Mouse (Mus musculus) embryonic facial prominence, embryonic 14.5 days (tissue): ENCODE results near the gene Arl6ip1. TPM values are rescaled to one million over a fixed set of nuclear protein-coding genes. Genes with fewer than 3 reads are reported as not detected.
"Not testable (repeated sequence)": the region's sequence is repeated elsewhere in the genome, so short reads cannot be mapped to it uniquely, and the experiment has no call there.

Experiments
- ATAC-seq: fragments of 200-750 bp; cut with Nextera tagmentation; 2 replicates; pipeline ENCODE4 v1.8.0; 2017; ENCODE audit warnings: low read depth, moderate number of reproducible peaks, moderate TSS enrichment
- DNase-seq: peaks from one replicate; pipeline ENCODE4 v3.0.0-alpha.2; 2015; ENCODE audit warnings: low spot score
- H3K27ac ChIP-seq: fragments of 300-500 bp; sonication (generic); replicated peaks from 2 replicates; pipeline ENCODE4 v1.5.1; 2014; ENCODE audit warnings: low read depth, mild to moderate bottlenecking, low read length, moderate library complexity
- H3K27me3 ChIP-seq: fragments of 300-500 bp; sonication (generic); replicated peaks from 2 replicates; pipeline ENCODE4 v1.6.1; 2014; ENCODE audit warnings: low read length; ENCODE audit not compliant: control insufficient read depth, insufficient read depth
- H3K36me3 ChIP-seq: fragments of 300-500 bp; sonication (generic); 2 replicates; pipeline ENCODE4 v1.6.1; 2014; ENCODE audit warnings: low read length, mixed read lengths; ENCODE audit not compliant: control insufficient read depth, insufficient read depth
- H3K4me1 ChIP-seq: fragments of 300-500 bp; sonication (generic); 2 replicates; pipeline ENCODE4 v1.6.1; 2014; ENCODE audit warnings: antibody characterized with exemption, low read length; ENCODE audit not compliant: control insufficient read depth, insufficient read depth
- H3K4me2 ChIP-seq: fragments of 300-500 bp; sonication (generic); 2 replicates; pipeline ENCODE4 v1.6.1; 2014; ENCODE audit warnings: low read depth, mild to moderate bottlenecking, low read length, moderate library complexity, mixed read lengths
- H3K4me3 ChIP-seq: fragments of 300-500 bp; sonication (generic); 2 replicates; pipeline ENCODE4 v1.5.1; 2014; ENCODE audit warnings: low read depth, mild to moderate bottlenecking, low read length
- H3K9ac ChIP-seq: fragments of 300-500 bp; sonication (generic); 2 replicates; pipeline ENCODE4 v1.6.1; 2014; ENCODE audit warnings: low read depth, mild to moderate bottlenecking, low read length, moderate library complexity, mixed read lengths
- H3K9me3 ChIP-seq: fragments of 300-500 bp; sonication (generic); 2 replicates; pipeline ENCODE4 v1.6.1; 2016; ENCODE audit warnings: low read length; ENCODE audit not compliant: control insufficient read depth
- WGBS: fragments of 180-500 bp; shearing (Covaris S2); extraction: QIAGEN DNeasy Blood & Tissue Kit; methylation state at CpG from one replicate; pipeline ENCODE4 v1.1.7; 2014; 5-methylcytosine and 5-hydroxymethylcytosine counted together
- polyA plus RNA-seq: library from polyadenylated mRNA; unstranded; fragments of >200 nt; fragmentation: Nextera tagmentation; extraction: Ambion mirVana; gene quantifications from 2 replicates; pipeline ENCODE4 v1.2.1, GENCODE M21; 2014

Gene Arl6ip1
- polyA plus RNA-seq = 267 and 304 TPM in 2 replicates

GRCm38 (mm10) chr7:118129430-118130041, at the start of gene Arl6ip1:
TSS of gene Arl6ip1 (minus strand) at chr7:118129662.
- Histone ChIP-seq H3K4me1 (peaks cover 9% of the 10 kb centered on the region), H3K4me2 (peak within 1 kb of the TSS; percentile 66), H3K9me3 (no peaks in the 10 kb centered on the region), H3K36me3 (peaks cover 21% of the 10 kb centered on the region), H3K27me3 (no peaks in the 10 kb centered on the region), H3K4me3 (peak within 1 kb of the TSS; percentile 64), H3K27ac (peak within 1 kb of the TSS; percentile 87), H3K9ac (peak within 1 kb of the TSS; percentile 75)
- 0% methylated on average over 37 of the region's 39 CpGs for WGBS
- peak; percentile 100 for DNase-seq
- peak; percentile 98 for ATAC-seq

- DNase-seq (no peak), ATAC-seq (no peak)
These were observed 46.4 kb upstream of the Arl6ip1 start for GRCm38 (mm10) chr7:118175821-118176355.

GRCm38 (mm10) chr7:118170125-118170524, 40.7 kb upstream of the Arl6ip1 start:
- H3K4me2 ChIP-seq, ATAC-seq, DNase-seq, H3K9ac ChIP-seq, H3K27ac ChIP-seq, H3K27me3 ChIP-seq, H3K4me3 ChIP-seq, H3K9me3 ChIP-seq, H3K4me1 ChIP-seq: not testable (repeated sequence)
- peaks cover 86% of the 10 kb centered on the region for H3K36me3 ChIP-seq
- WGBS = 90% methylated on average over 2 of the region's 2 CpGs

More at GRCm38 (mm10) chr7:118175821-118176355, 46.4 kb upstream of the Arl6ip1 start:
- H3K36me3 ChIP-seq = peaks cover 75% of the 10 kb centered on the region
- no peak overlapping the region for H3K9ac ChIP-seq
- H3K4me1 ChIP-seq = no peaks in the 10 kb centered on the region
- H3K9me3 ChIP-seq = no peaks in the 10 kb centered on the region
- 81% methylated on average over 1 of the region's 1 CpGs for WGBS
- no peak overlapping the region for H3K4me3 ChIP-seq
- no peaks in the 10 kb centered on the region for H3K27me3 ChIP-seq
- H3K27ac ChIP-seq = no peak overlapping the region
- H3K4me2 ChIP-seq = no peak overlapping the region

- 92% methylated on average over 8 of the region's 8 CpGs for WGBS
- peaks cover 69% of the 10 kb centered on the region for H3K36me3 ChIP-seq
These were observed 33.5 kb upstream of the Arl6ip1 start for GRCm38 (mm10) chr7:118163006-118163405.

GRCm38 (mm10) chr7:118160121-118160520, 30.7 kb upstream of the Arl6ip1 start:
- H3K27ac ChIP-seq = no peak overlapping the region
- 91% methylated on average over 3 of the region's 3 CpGs for whole genome bisulfite sequencing
- H3K27me3 ChIP-seq = no peaks in the 10 kb centered on the region
- no peaks in the 10 kb centered on the region for H3K9me3 ChIP-seq
- peaks cover 73% of the 10 kb centered on the region for H3K36me3 ChIP-seq
- H3K4me1 ChIP-seq = no peaks in the 10 kb centered on the region
- H3K4me3 ChIP-seq = no peak overlapping the region
- H3K4me2 ChIP-seq = no peak overlapping the region
- no peak for ATAC-seq
- DNase-seq = no peak
- H3K9ac ChIP-seq = no peak overlapping the region

More at GRCm38 (mm10) chr7:118163006-118163405, 33.5 kb upstream of the Arl6ip1 start:
- ATAC-seq (no peak), DNase-seq (no peak)
- Histone ChIP-seq H3K4me1 (no peaks in the 10 kb centered on the region), H3K4me2 (no peak overlapping the region), H3K9ac (no peak overlapping the region), H3K27ac (no peak overlapping the region), H3K9me3 (no peaks in the 10 kb centered on the region), H3K27me3 (no peaks in the 10 kb centered on the region), H3K4me3 (no peak overlapping the region)

- peaks cover 91% of the 10 kb centered on the region for H3K36me3 ChIP-seq
- H3K9me3 ChIP-seq = no peaks in the 10 kb centered on the region
- ATAC-seq (no peak), DNase-seq (no peak)
- H3K9ac ChIP-seq = no peak overlapping the region
- no peaks in the 10 kb centered on the region for H3K27me3 ChIP-seq
- no peak overlapping the region for H3K27ac ChIP-seq
- no peak overlapping the region for H3K4me3 ChIP-seq
- no peaks in the 10 kb centered on the region for H3K4me1 ChIP-seq
- 97% methylated on average over 7 of the region's 7 CpGs for WGBS
- no peak overlapping the region for H3K4me2 ChIP-seq
These were observed 27.0 kb upstream of the Arl6ip1 start for GRCm38 (mm10) chr7:118156461-118156860.

- Histone ChIP-seq H3K27me3 (no peaks in the 10 kb centered on the region), H3K4me1 (no peaks in the 10 kb centered on the region), H3K9ac (no peak overlapping the region), H3K4me2 (no peak overlapping the region), H3K9me3 (no peaks in the 10 kb centered on the region), H3K4me3 (no peak overlapping the region), H3K27ac (no peak overlapping the region), H3K36me3 (peaks cover 85% of the 10 kb centered on the region)
- DNase-seq = no peak
- WGBS = 89% methylated on average over 6 of the region's 6 CpGs
- no peak for ATAC-seq
These were observed 24.7 kb upstream of the Arl6ip1 start for GRCm38 (mm10) chr7:118154150-118154549.

GRCm38 (mm10) chr7:118143602-118144001, 14.1 kb upstream of the Arl6ip1 start:
- Histone ChIP-seq H3K4me1 (no peaks in the 10 kb centered on the region), H3K4me2 (no peak overlapping the region), H3K27ac (no peak overlapping the region), H3K27me3 (no peaks in the 10 kb centered on the region), H3K36me3 (peaks cover 93% of the 10 kb centered on the region), H3K9ac (no peak overlapping the region), H3K9me3 (no peaks in the 10 kb centered on the region), H3K4me3 (no peak overlapping the region)
- no peak for ATAC-seq
- WGBS = 78% methylated on average over 3 of the region's 3 CpGs
- DNase-seq = no peak

GRCm38 (mm10) chr7:118143123-118143522, 13.7 kb upstream of the Arl6ip1 start:
- Histone ChIP-seq H3K4me1 (no peaks in the 10 kb centered on the region), H3K9me3 (no peaks in the 10 kb centered on the region), H3K4me3 (no peak overlapping the region), H3K36me3 (peaks cover 90% of the 10 kb centered on the region), H3K9ac (no peak overlapping the region), H3K4me2 (no peak overlapping the region), H3K27ac (no peak overlapping the region), H3K27me3 (no peaks in the 10 kb centered on the region)
- no peak for ATAC-seq
- DNase-seq = no peak
- WGBS = 88% methylated on average over 4 of the region's 4 CpGs
